Mouse (Mus musculus) inflammation-experienced regulatory T-cells, adult 6 months (primary cell): ENCODE data around the gene Sema3b. TPM values are rescaled to one million over a fixed set of nuclear protein-coding genes. Genes with fewer than 3 reads are reported as not detected.
A peak's percentile ranks its signal among the peaks of the same experiment; 100 is the strongest.

Experiments
- ATAC-seq: one replicate; pipeline ENCODE4 v1.8.0; 2017
- polyA plus RNA-seq, 3 experiments: library from polyadenylated mRNA; unstranded; fragments of 100-300 nt; shearing (Covaris generic); gene quantifications; one replicate each; pipeline ENCODE4 v1.2.1; 2017

Gene Sema3b
- polyA plus RNA-seq, 3 experiments from 2014 or later = not detected

DNA sequence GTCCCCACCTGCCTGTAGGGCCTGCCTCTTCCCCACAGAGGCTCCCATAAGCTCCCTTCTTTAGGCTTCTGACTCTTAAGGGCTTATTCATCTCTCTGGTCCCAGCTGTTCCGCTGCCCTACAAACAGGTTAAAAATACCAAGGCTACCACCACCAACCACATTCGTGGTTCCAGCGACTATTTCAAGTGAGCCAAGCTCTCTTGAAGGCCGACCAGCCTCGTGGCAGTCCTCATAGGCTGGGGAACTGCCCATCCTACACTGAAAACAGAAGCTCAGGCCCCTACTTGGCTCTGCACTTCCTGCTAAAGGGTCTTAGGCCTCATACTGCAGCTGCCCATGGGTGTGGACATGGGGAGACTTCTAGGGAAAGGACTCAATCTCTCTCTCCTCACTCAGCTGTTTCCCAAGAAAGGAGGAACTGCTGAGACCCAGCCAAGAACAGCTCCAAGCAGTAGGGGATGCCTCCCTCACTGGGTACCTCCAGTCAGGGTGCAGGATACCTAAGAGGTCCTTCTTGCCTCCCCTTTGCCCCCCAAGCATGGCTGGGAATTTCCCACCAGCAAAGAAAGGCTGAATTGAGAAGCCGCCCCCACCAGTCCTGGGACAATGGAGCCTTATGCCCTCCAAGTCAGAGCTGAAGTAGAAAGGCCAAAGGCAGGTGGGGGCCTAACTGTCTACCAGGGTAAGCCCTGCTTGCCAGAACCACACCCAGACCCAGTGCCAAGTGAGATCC is 2.6 kb upstream of the Sema3b start:
- ATAC-seq = no peak

DNA sequence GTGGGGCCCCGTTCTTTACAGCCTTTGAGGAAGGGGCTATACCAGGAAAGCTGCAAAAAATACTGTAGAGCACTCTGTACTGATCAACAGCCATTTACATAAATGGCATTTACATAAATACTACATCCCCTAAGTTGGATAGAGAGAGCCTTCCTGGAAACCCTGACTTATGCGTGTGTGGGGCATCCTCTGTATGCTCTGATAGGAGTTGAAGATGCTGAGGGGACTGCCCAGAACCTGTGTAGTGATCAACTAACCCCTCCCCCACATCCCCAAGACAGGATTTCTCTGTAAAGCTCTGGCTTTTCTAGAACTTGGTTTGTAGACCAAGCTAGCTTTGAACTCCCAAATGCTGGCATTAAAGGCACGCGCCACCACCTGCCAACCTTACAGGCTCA is 403 bp upstream of the Sema3b start:
- no peak for ATAC-seq

DNA sequence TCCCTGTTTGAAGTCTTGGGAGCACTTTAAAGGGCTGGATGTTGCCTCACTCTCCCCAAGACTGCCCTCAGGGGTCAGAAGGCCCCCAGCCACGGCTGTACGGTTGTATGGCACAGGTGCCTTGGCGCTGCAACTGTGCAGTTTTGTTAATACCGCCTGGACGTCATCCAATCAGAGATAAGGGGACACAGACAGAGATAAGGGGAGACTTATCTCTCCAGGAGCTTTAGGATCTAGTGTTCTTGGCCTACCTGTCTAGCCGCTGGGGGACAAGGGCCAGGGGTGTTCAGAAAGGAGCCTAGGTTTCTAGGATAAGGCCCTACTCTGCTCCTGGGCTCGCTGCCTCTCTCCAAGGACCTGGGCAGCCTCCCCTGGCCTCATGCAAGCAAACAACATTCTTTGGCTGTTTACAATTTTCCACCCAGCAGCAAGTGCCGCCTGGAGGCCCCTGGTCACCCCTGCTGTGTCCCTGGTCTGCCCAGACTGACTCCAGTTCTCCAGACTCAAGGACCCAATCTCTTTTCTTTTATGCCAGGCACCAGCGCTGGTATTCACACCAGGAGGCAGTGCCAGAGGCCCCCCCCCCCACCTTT is 1.3 kb downstream of the Sema3b start:
- ATAC-seq = no peak

DNA sequence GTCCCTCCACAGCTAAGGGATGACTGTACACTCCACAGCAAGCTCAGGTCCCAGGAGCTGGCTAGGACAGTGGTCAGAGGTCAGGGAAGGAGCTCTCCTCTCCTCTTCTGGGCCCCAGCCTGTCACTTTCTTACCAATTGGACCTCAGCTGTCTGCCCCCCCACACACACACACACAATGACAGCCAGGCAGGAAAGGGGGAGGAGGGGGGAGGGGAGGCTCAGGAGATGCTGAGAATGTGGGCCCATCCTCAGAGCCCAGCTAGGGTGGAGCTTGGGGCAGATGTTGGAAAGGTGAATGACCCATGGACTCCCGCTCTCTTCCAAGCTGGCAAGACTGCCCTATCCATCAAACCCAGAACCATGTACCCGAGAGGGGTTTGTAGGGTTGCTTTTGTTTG is 2.0 kb downstream of the Sema3b start:
- no peak for ATAC-seq

DNA sequence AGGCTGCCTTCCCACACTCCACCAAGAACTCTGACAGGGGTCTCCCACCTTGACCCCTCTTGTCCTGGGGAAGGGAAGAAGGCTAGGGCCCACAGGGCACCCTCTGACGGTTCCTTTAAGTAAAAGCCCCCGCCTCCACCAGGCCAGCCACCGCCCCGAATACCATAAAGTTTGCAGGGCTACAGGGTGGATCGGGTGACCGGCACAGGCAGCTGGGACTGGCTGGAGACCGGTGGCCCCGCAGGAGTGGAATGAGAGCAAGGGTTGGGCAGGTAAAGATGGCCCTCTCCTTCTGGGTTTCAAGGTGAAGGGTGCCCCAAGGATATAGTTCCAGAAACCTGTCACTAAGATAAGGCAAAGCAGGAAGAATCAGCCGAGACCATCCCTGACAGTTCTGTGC is 2.4 kb downstream of the Sema3b start:
- no peak for ATAC-seq

DNA sequence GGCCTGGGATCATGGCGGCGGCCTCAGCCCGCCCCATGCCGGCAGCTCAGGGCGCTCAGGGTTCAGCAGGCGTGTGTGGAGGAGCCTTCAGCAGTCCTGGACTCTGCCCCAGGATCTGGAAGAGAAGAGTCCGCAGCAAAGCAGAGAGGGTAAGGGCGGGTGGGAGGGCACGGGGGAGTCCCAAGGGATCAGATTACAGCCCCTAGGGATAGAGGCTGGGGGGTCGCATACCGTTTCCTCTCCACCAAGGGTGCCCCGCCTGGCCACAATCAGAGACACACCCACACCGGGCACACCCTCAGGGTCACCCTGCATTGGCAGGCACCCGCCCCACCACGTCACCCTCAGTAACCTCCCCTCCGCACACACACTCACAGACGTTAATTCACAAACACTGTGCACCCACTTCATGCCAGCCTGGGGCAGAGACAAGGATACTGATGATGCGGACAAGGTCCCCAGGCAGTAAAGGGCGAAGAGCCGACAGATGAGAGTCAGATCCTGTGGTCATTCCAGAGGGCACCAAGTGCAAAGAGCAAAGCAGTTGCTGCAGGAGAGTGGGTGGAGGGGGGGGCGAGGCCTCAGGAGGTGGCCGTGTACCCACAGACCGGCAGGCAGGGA is 3.9 kb downstream of the Sema3b start:
- ATAC-seq = no peak

DNA sequence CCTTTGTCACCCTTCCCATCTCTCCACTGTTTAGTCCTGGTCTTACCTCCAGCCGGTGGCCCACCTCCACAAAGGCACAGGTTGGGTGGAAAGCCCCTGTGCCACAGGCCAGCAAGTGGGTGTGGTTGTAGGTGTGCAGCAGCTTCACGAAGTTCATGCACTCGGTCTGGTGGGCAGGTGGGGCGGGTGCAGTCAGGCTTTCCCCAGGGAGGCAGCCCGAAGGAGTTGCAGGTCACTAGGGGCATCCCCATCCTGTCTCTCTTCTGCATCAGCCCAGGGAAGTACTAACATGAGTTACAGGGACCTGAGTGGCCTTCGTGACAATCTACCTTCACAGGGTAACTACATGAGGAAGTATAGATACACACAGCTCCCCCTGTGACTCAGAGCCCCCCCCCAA is 5.8 kb downstream of the Sema3b start:
- no peak for ATAC-seq

DNA sequence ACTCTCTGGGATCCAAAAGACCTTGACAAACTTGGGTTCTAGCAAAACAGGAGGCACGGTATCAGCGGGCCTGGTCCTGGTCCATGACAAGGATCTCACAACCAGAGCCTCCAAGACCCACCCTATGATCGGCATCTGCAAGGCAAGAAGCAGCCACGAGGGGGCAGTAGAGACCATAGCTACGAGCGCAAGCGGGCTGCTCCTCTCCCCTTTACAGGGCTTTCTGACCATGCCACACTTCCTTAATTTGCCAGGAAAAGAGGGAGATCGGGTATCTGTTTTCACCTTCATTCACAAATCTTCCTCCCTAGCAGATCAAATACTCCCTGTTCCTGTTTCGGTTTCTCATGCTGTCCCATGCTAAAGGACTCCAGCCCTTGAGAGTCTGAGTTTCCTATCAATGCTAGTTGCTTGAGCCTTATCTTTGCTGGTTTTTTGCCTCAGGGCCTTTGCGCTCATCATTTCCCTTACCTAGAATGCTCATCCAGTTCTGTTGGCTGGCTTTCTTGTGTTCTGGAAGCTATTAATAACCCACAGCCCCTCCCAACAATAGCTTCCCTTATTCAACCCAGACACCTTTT is 6.9 kb downstream of the Sema3b start:
- peak; percentile 63 for ATAC-seq

DNA sequence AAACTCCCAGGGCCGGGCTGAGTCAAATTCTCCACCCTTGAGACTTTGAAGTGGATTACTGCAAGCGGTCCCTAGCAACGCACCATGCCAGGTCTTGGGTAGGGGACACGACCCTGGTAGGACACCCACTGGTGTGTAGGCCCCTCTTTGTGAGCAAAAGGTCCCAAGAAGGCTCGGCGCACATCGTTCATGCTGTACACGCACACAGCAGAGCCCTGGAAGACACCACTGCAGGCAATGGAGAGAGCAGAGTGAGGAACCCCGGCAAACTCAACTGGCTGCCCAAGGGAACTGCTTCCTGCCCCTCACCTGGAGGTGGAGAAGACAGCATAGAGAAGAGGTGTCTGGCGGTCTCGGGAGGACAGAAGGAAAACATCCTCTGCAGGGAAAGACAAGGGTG is 7.8 kb downstream of the Sema3b start:
- no peak for ATAC-seq

DNA sequence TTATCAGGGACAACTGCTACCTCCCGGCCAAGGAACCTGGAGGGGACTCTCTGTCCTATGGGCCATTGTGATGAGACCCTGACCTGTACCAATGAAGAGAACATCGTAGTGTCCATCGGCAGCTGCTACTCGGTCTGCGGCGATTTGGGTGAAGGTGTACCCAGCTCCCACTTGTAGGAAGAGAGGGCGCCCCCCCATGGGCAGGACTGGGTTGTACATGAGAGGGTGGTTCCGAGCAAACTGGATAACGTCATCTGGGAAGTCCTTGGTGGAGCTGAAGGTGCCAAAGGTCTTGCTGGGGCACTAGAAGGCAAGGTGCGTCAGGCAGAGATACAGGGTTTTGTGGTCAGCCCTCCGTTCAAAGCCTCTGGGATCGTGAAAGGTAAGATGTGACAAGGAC is 8.3 kb downstream of the Sema3b start:
- ATAC-seq = no peak

DNA sequence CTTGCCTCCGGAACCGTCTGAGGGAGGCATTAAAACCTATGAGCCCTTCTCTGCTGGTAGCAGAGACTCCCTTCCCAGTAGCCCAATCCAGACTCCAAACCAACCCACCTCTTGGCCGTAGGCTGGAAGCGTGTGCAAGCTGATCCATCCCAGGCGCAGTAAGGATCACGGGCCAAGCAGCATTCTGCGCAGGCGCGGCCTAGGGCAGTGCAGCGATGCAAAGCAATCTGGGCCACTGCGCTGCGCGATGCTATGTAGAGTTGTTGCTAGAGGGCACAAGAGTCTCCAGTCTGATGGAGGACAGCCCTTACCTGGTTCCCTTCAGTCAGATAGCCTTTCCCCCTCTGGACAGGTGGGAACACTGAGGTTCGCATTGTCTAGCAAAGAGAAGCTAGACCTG is 9.2 kb downstream of the Sema3b start:
- ATAC-seq = no peak

DNA sequence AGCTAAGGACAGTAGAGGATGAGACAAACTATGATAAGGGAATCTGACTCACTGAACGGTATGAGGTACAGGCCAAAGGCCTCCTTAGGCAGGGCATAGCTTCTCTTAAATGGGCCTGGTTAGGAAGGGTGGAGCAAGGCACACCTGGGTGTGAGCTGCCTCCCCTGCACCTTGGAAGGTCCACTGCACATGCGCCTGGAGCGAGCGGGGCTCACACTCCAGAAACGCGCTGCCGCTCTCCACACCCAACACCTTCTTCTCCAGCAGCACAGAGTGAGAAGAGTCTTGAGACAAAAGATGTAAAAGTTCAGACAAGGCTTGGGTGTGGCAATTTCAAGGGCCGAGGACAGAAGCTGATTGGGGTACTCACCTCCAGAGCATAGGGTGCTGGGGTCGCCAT is 9.6 kb downstream of the Sema3b start:
- no peak for ATAC-seq

DNA sequence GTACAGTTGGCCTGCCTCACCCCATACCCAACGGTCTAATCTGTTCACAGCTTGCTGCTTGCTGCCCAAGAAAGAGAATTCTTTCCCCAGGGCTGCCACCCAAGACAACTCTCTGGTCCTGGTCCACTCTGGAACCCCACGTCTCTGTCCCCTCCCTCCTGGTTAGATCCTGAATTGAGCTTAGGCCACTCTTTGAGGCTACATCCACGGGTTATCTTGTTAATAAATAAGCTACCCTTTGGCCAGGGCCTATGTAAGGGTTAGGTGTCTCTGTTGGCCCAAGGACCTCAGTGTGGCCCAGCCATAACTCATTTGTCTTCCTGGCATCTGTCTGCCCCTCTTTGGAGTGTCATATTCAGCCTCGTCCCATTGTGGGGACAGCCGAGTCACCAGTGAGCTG is 10.6 kb downstream of the Sema3b start:
- ATAC-seq = no peak

DNA sequence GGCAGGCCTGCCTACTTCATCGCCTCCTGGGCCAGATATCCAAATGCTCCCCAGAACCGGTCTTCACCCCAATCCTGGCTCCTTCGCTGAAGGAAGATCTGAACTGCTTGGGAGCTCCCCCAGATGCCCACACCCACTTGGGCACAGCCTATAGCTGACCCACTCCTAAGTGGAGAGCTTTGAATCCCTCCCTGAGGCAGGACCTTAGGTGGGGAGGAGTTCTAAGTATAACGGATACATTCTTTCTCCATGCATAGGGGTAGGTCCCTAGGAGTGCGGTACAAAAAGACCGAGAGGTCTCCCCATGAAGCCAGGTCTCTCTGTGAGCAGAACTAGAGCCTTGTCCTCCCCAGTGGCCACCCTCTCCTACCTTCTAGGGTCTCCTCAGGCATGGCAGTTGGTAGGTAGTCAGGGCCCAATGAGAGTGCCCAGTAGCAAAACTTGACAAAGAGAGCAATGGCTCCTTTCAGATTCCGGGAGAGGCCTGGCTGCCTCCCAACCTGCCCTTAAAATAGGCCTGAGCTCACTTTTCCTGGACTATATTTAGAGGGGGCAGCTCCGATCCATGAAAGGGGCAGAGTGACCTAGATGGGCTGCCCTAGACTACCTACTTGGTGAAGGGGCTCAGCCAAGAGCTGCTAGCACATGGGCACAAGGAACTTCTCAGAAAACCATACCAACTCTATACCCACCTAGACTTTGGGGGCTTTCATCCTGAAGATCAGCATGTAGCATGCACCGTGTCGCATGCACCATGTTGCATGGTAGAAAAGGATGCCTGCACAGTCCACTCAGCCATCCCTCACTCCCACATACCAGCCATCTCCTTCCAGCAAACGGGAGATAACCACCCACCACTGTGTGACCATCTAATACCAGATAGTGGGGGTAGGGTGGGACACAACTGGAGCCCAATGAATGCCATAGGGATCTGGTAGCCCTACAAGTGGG is 12.1 kb downstream of the Sema3b start:
- ATAC-seq = no peak

DNA sequence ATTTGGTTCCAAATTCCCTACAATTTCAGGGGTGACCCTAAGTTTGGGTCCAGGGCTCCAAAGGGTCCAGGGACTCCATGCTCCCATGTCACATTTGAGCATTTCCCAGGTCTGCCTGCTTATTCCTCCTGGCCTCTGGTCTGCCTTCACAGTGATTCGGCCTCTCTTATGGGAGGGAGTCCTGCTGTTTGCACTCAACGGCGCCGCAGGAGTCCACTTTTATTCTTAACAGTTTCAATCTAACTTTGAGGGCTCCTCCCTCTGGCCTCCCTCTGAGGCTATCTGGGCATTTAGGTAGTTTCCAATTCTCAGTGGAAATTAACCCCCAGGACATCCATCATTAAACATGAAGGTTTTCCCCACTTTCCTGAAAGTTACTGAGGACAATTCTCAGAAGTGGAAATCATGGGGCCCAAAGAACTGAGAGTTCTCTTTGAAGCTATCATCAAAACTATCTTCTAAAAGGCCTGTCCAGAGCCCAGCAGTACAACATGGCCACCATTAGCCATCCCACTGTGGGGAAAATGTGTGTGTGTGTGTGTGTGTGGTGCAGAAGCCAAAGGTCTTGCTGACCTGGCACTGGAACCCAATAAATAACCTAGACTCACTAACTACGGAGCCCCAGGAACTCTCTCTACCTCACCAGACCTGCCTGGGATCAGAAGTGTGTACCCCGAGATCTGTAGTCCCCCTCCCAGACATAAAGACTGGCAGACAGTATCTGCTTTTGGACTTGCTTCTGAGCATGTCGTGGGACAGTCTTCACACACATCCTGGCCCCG is 14.6 kb downstream of the Sema3b start:
- no peak for ATAC-seq

DNA sequence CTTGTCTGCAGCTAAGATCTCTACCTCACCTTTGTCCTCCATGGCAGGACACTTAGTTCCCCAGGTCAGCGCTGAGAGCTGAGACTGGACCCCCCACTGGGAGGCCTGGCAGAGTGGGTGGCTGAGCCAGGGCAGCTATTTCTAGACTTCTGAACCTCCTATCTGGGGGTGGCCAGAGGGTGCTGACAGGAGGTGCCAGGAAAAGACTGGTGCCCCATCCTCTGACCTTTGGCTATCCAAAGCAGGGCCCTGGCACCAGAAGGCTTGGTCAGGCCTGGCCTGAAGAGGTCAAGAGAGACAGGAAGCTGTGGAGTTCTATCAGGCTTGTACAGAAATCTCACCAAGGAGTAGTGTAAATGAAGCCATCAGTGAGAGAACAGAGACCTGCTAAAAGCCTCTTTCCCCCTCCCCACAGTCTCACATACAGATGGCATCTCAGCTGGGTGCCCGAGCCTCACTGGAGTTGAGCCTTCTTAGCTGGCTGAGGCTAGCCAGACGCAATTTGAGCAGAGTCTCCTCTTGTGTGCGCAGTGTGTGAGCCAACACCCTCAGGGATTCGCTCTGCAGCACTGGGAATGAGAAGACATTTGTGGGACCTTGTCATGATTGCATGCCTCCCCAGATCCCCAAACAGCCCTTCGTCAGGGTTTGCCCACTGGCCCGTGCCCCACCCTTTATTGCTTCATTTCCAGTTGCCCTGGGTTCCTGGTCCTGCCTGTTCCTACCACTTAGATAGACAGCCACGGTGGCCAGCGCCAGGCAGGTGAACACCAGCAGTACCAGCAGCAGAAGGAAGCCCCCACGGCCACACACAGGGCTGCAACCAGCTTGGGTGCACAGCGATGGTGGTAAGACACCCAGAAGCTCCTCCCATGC is 15.7 kb downstream of the Sema3b start:
- no peak for ATAC-seq

DNA sequence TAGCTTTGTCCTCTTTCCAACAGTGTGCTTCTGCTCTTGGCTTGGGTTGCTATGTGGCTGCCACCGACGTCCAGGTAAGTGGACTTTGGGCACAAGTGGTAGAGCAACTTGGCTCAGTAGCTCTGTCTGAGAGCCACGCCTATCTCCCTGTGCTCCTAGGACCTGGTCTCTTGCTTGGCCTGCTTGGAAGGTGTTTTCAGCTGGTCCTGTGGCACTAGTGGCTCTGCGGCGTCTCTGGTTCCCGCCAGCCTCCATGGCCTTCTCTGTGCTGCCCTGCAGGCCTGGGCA is 18.3 kb downstream of the Sema3b start:
- ATAC-seq = no peak

DNA sequence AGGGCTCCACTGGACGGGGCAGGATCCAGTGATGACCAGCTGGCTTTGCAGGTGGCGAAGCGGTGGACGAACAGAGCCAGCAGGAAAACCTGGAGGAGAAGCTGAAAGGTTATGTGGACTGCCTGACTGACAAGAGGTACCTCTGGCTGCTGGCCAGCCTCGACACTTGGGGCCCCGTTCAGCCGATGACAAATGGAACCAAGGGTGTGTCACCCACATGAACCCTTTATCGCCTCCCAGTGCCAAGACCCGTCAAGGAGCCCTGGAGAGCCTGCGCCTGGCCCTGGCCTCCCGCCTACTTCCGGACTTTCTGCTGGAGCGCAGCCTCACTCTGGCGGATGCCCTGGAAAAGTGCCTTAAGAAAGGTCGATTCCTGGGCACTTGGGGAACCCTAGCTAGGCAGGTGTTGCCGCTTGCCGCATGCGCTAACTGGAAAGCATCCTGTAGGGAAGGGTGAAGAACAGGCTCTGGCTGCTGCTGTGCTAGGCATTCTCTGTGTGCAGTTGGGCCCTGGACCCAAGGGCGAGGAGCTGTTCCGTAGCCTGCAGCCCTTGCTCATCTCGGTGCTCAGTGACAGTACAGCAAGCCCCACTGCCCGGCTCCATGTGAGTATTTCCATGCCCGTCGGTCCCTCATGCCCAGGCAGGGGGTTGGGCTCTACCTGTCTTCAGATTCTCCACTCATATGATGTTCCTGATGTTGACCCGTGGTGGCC is 18.8 kb downstream of the Sema3b start:
- no peak for ATAC-seq

DNA sequence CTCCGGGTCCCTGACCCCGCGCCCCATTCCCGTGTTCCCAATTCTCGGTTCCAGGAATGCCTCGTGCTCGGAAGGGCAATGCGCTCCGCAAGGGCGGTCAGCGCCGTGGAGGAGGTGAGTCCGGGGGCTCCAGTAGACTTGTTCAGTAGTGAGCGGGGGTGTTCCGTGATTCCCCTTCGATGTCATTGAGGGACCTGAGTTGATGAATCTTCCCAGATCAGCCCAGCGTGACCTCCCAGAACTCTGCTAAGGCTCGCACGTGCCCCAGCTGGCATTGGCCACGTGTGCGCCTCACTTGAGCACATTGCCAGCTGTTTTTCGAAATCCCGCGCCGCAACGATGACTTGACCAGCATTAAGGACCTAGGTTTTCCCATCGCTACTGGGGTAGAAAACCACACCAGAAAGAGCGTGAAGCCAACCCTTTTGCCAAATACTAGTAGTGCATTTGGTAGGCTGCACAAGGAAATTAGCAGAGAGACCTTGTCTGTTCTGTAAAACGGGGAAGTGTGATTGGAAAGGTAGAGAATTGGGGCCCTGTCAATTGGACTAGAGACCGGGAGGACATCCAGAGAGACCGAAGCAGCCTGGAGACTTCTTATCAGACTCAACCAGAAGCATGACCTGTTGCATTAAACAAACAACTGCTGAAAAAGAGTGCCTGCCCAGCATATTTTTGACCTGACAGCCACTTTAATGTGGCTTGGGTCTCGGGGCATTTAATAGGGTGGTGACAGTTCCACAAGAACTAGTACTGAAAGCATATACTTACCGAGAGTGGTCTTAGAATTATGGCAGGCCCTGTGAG is 21.0 kb downstream of the Sema3b start:
- peak; percentile 4 for ATAC-seq
